Mouse (Mus musculus) thymus, postnatal 36 days (tissue): ENCODE data around the gene Nsd1.
"Not testable (repeated sequence)": the region's sequence is repeated elsewhere in the genome, so short reads cannot be mapped to it uniquely, and the experiment has no call there.

Experiments
- DNase-seq, 2 experiments: peaks; one replicate each; pipeline ENCODE4 v3.0.0; 2022; ENCODE audit warnings: mixed read lengths in 2 of 2

Nsd1 gene

DNA sequence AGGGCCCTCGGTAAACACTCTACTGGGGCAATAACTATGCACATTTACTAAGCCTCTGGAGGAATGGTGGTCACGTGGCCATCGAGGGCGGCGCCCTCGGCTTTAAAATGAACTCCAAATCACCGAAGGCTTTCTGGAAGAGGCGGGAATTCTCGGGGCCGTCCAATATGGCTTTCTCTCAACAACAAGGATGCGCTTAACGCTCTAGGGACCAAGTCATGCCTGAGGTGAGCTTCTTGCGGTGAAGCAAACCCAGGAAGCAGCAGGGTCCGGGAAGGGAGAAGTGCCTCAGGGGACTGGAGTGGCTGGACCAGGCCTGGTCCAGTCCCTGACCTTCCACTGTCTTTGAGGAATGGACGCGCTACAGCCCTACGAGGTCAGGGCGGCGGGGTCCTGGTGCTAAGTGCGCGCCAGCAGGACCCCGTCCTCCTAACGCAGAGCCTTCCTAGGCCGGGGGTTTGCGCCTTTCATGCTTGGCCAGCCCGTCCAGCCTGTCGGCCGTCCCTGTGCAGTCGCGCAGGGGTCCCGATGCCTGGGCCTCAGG is at the start of gene Nsd1:
Gene Nsd1, plus strand, starts transcription at position 134 of the 544 bp plus-strand sequence.
- DNase-seq: peak in 1 of 2 experiments; percentile 7

DNA sequence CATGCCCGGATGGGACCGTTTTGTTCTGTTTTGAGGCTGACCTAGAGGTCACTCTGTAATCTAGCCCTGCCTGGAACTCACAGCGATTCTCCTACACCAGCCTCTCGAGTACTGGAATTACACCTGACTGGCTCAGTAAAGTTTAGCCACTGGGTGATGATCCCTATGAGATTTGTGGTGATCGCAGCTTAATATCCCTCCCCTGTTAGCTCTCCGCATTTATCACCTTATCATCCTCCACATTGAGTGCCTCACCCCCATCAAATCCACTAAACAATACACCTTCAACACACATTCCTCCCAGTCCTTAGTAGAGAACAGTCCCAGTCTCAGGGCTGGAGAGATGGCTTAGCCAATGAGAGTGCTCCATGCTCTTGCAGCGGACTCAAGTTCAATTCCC is 47.2 kb upstream of the Nsd1 start:
- DNase-seq: no peak

DNA sequence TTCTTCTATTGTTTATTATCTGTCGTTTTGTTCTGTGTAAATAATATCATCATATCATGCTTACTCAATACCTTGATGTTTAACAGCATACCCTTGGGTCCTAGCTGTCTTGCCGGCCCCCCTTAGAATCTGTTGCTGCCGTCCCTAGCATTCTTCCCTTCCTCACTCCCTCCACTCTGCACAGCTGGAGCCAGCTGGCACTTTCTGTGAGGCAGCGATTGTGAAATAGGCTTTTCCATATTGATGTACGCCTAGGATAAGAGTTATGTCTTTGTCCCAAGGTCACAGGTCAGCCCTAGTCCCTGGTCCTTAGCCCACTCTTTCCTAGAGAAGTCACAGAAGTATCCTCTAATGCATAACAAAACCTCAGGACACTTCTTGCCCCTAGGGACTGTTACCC is 46.0 kb upstream of the Nsd1 start:
- no peak for DNase-seq

GRCm38 (mm10) chr13:55165831-55166339 is 43.7 kb upstream of the Nsd1 start:
- no peak for DNase-seq

- DNase-seq: no peak
Observed at GRCm38 (mm10) chr13:55166806-55167725, 42.5 kb upstream of the Nsd1 start.

GRCm38 (mm10) chr13:55167798-55168197 is 41.8 kb upstream of the Nsd1 start:
- no peak for DNase-seq

DNA sequence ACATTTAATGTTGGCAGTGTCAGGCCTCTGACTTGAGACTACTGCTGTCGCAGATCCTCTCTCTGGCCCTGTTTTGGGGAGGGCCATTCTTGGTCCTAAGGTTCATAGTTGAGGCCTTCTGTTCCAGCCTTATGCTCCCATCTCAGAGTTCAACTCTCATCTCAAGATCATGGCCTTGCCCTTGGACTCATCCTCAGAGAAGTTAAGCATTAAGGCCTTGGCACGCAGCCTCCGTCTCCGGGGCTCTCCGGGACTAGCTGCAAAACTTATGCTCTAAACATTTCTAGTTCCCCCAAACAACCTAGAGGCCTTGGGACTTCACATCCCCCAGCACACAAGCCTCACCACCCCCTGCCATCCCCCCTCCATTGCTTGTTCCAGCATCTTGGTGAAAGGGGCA is 41.3 kb upstream of the Nsd1 start:
- no peak for DNase-seq

- no peak for DNase-seq
Observed at GRCm38 (mm10) chr13:55168958-55169369, 40.6 kb upstream of the Nsd1 start.

GRCm38 (mm10) chr13:55171517-55172335 is 37.9 kb upstream of the Nsd1 start:
- no peak for DNase-seq

GRCm38 (mm10) chr13:55172336-55172770 is 37.2 kb upstream of the Nsd1 start:
- no peak for DNase-seq

DNA sequence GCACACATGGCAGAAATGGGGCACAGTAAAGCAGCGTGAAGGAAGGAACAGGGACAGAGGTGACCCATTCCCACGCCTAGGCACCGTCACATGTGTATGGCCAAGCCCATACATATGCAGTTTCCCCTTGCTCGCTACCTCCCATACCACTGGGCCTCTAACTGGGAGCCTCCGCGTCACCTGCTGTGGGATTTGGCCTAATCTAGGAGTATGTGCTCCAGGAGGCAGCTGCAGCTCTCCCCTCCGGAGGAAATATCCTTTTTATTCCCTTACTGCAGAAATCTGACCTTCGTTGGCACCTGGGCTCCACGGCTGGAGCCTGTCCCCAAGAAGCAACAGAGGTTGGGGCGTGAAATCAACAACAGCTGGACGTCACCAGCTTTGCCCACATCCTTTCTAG is 35.2 kb upstream of the Nsd1 start:
- DNase-seq: no peak

GRCm38 (mm10) chr13:55176265-55176664 is 33.3 kb upstream of the Nsd1 start:
- no peak for DNase-seq

DNA sequence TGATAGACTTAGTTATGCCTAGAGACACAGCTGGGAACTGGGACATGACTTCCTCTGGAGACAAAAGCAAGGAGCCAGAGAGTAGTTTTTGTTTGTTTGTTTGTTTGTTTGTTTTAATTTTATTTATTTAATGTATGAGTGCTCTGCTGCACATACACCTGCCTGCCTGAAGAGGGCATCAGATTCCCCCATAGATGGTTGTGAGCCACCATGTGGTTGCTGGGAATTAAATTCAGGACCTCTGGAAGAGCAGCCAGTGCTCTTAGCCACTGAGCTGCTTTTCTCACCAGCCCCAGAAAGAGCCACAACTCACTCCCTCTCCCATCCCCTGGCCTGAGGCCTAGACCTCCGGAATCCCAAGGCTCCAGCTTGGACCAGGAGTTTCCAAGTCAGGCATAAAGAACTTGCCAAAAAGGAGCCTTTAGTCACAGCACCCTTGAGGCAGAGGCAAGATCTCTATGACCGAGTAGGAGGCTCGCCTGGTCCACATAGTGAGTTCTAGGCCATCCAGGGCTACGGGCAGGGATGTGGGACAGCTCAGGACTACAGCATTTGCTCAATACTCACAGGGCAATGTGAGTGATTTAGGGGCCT is 31.6 kb upstream of the Nsd1 start:
- no peak for DNase-seq

GRCm38 (mm10) chr13:55178556-55178955 is 31.0 kb upstream of the Nsd1 start:
- peak; percentile 60 to 69 for DNase-seq

GRCm38 (mm10) chr13:55179591-55179990 is 30.0 kb upstream of the Nsd1 start:
- no peak for DNase-seq

DNA sequence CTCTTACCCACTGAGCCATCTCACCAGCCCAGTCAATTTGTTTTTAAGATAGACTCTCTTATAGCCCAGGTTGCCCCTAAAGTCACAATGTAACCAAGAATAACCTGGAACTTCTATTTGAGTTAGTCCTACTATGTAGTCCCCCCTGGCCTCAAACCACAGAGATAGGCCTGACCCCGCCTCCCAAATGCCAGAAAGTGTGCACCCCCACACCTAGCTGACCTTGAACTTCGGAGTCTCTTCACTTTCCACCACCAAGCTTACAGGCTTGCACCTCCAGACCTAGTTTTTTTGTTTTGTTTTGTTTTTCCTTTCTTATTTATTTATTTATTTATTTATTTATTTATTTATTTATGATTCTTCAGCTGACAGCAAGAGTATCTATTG is 27.8 kb upstream of the Nsd1 start:
- no peak for DNase-seq

DNA sequence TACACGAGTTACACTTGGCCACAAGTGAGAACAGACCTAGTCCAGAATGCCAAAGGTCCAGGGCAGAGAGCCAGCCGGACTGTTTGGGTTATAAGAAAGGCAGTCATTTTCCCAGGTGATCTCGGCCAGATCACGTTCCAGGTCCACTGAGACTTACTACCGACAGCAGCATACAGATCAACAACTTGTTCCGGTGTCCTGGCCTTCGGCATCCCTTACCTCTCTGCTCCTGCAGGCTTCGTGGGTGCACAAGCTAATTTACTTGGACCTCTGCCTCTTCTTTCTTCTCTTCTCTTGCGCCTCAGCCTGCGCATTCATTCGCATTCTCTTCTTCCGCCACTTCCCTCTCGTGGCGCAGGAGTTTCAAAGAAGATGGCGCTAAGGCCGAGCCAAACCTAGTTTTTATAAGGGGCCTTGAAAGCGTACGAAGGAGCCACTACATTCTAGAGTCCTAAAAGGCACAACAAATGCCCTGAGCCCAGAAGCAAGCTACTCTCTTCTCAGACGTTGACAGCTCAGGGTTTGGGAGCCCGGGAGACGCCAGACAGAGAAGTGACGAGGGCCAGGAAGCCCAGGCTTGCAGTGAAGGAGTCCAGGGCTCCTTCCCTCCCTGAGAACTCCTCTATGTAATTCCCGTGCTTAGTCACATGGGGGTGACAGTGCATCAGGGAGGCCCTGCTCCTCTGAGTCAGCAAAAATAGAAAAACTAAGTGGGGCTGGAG is 27.2 kb upstream of the Nsd1 start:
- DNase-seq: peak; percentile 27 to 28

DNA sequence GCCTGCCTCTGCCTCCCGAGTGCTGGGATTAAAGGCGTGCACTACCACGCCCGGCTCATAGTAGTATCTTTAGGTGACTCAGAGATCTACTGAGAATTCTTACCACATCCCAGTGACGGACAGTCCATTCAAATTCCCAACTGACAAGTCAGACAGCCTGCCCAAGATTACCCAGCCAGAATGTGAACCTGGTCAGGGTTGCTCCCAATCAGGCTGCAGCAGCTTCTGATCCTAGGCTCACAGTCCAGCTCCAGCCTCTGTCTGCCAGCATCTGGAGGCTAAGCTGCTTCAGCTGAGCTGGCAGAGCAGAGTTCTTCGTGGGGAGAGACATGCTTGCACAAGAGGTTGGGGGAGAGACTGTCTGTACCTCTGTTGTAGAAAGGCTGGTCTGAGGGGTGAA is 26.2 kb upstream of the Nsd1 start:
- no peak for DNase-seq

- not testable (repeated sequence) for DNase-seq
Observed at GRCm38 (mm10) chr13:55187062-55187461, 22.5 kb upstream of the Nsd1 start.

DNA sequence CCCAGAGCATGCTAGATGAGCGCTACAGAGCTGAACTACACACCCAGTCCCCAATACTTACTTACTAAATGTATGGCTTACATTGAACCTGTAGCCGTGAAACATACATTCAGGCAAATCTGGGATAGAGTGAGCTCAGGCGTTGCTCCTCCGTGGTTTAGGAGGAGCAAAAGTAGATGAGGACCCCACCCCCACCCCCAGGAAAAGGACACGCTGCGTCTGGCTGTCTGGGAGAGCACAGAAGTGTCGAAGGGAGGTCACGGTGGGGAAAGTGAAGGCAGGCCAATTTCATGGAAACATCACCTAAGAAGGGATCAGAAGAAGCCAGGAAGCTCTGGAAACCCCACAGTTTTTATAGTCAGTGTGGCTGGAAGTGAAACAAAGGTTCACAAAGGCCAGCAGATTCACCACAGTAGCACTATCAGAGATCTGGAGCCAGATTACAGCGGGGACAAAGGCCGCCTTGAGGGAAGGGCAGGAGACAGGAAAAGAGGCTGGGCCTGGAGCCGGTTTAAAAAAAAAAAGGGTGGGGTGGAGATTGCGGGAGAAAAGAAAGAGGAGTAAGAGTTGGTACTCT is 20.0 kb upstream of the Nsd1 start:
- DNase-seq: no peak

- peak; percentile 89 to 91 for DNase-seq
Observed at GRCm38 (mm10) chr13:55190121-55190868, 19.3 kb upstream of the Nsd1 start.
